Mouse (Mus musculus) testis, adult 2 months (tissue): ENCODE data around the gene Duox2. TPM values are rescaled to one million over a fixed set of nuclear protein-coding genes. Genes with fewer than 3 reads are reported as not detected.

Source experiments
- H3K27ac ChIP-seq: fragments of 200-500 bp; 2 replicates; pipeline ENCODE4 v1.5.1; 2012; ENCODE audit warnings: low read depth, low read length; ENCODE audit not compliant: control insufficient read depth, insufficient read depth
- H3K27me3 ChIP-seq: fragments of 200-500 bp; 2 replicates; pipeline ENCODE4 v1.6.1; 2012; ENCODE audit warnings: mild to moderate bottlenecking, low read length, moderate library complexity; ENCODE audit not compliant: control insufficient read depth, insufficient read depth
- H3K36me3 ChIP-seq: fragments of 200-500 bp; 2 replicates; pipeline ENCODE4 v1.6.1; 2012; ENCODE audit warnings: mild to moderate bottlenecking, low read length; ENCODE audit not compliant: control insufficient read depth, insufficient read depth
- H3K4me1 ChIP-seq: fragments of 200-500 bp; 2 replicates; pipeline ENCODE4 v1.6.1; 2012; ENCODE audit warnings: low read length; ENCODE audit not compliant: control insufficient read depth, insufficient read depth
- H3K4me3 ChIP-seq: fragments of 200-500 bp; 2 replicates; pipeline ENCODE4 v1.5.1; 2012; ENCODE audit warnings: low read depth, mild to moderate bottlenecking, low read length, moderate library complexity, mixed read lengths; ENCODE audit not compliant: control insufficient read depth
- CTCF ChIP-seq: fragments of 200-500 bp; IDR thresholded peaks from 2 replicates; pipeline ENCODE4 v1.5.1; 2012; ENCODE audit warnings: low read depth, mild to moderate bottlenecking, inconsistent platforms, low read length, moderate library complexity; ENCODE audit not compliant: control insufficient read depth, insufficient read depth, insufficient replicate concordance
- POLR2A ChIP-seq: fragments of 200-500 bp; IDR thresholded peaks from 2 replicates; pipeline ENCODE4 v1.6.1; 2012; ENCODE audit warnings: low read depth, mild to moderate bottlenecking, inconsistent platforms, low read length, moderate library complexity; ENCODE audit not compliant: control insufficient read depth
- polyA plus RNA-seq: library from polyadenylated mRNA; depleted of rRNA; stranded (reverse); fragments of >200 nt; gene quantifications from 2 replicates; pipeline ENCODE4 v1.2.3, GENCODE M21; 2012

The Duox2 gene
- polyA plus RNA-seq, 1 experiment: 0.11 TPM

DNA sequence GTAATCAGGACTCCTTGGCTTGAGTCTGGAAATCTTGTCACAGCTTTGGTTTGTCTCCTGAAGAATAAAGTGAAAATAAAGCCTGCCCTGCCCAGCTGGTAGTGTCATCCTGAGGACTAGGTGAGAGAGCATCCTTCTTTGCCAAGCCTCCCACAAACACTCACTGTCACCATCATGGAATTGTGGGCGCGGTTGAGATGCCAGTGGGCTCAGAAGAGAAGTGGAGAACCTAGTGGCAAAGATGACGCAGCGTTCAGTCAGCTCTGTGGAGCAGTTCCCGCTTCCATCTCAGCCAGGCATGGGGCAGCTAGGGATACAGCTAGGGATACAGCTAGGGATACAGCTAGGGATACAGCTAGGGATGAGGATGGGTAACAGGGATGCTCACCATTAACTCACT lies 42.3 kb downstream of the Duox2 start:
- Histone ChIP-seq H3K27ac (no peak overlapping the region), H3K4me3 (no peak overlapping the region), H3K36me3 (peaks cover 3% of the 10 kb centered on the region; the same call in 1 of the 2 replicates), H3K4me1 (no peaks in the 10 kb centered on the region), H3K27me3 (no peaks in the 10 kb centered on the region)
- TF ChIP-seq POLR2A (no peak), CTCF (no peak)

DNA sequence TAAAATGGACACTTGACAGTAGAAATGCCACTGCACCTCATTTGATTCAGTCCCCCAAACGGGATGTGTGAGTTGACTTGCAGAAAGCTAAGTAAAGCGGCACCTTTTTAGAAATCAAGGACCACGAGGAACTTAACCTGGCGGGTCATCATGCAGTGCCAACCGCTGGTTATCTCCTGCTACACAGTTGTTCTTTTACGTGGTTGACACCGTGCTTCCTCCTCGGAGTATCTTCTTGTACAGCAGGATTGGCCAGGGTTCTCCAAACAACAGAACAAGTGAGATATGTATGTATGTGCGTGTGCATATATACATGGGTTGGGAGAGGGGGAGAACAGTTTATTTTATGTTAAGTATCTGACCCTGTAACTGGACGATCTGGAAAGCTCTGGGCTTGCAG lies 50.5 kb downstream of the Duox2 start:
- Histone ChIP-seq H3K27ac (no peak overlapping the region), H3K27me3 (no peaks in the 10 kb centered on the region), H3K4me1 (no peaks in the 10 kb centered on the region), H3K36me3 (peaks cover 5% of the 10 kb centered on the region), H3K4me3 (no peak overlapping the region)
- no peak for TF ChIP-seq CTCF
- no peak for TF ChIP-seq POLR2A

DNA sequence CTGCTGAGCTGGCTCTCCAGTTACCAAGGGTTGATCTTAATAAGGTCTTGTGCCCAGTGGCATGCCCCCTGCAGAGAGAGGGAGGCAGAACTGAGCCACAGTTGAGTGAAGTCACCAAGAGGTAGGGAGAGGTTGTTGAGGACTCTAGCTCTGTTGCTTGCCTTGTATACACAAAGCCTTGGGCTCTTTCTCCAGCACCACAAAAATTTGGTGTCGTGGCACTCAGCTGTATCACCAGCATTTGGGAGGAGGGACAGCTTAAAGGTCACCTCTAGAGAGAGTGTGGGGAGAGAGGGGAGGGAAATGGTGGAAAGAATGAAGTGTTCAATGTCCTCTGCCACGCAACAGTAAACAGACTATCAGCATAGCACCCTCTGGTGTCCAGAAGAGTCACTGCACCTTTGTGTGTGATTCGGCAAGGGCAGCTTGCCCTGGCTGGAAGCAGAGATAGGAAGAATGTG lies 54.5 kb downstream of the Duox2 start:
- TF ChIP-seq POLR2A (no peak), CTCF (peak; percentile 79; the same call in 1 of the 2 replicates)
- peaks cover 2% of the 10 kb centered on the region for H3K36me3 ChIP-seq
- H3K4me1 ChIP-seq: no peaks in the 10 kb centered on the region
- no peak overlapping the region for H3K4me3 ChIP-seq
- H3K27me3 ChIP-seq: no peaks in the 10 kb centered on the region
- no peak overlapping the region for H3K27ac ChIP-seq

- H3K36me3 ChIP-seq: no peaks in the 10 kb centered on the region; the same call in 1 of the 2 replicates
- no peaks in the 10 kb centered on the region for H3K27me3 ChIP-seq
- H3K27ac ChIP-seq: no peak overlapping the region
- no peak overlapping the region for H3K4me3 ChIP-seq
- no peaks in the 10 kb centered on the region for H3K4me1 ChIP-seq
- TF ChIP-seq POLR2A (no peak), CTCF (no peak)
Observed at GRCm38 (mm10) chr2:122241935-122242334, 56.3 kb downstream of the Duox2 start.

- Histone ChIP-seq H3K4me3 (no peak overlapping the region), H3K27ac (no peak overlapping the region)
- no peak for TF ChIP-seq POLR2A
- TF ChIP-seq CTCF: no peak
Observed at GRCm38 (mm10) chr2:122241226-122241625, 57.0 kb downstream of the Duox2 start.

GRCm38 (mm10) chr2:122240735-122241134 lies 57.5 kb downstream of the Duox2 start:
- Histone ChIP-seq H3K4me3 (no peak overlapping the region), H3K4me1 (peaks cover 2% of the 10 kb centered on the region; the same call in 1 of the 2 replicates), H3K27ac (no peak overlapping the region), H3K36me3 (no peaks in the 10 kb centered on the region; the same call in 1 of the 2 replicates), H3K27me3 (no peaks in the 10 kb centered on the region)
- TF ChIP-seq CTCF (no peak), POLR2A (no peak)

More at GRCm38 (mm10) chr2:122241226-122241625, 57.0 kb downstream of the Duox2 start:
- H3K4me1 ChIP-seq: no peaks in the 10 kb centered on the region
- no peaks in the 10 kb centered on the region for H3K27me3 ChIP-seq
- no peaks in the 10 kb centered on the region; the same call in 1 of the 2 replicates for H3K36me3 ChIP-seq

- peaks cover 14% of the 10 kb centered on the region for H3K4me1 ChIP-seq
- TF ChIP-seq CTCF (no peak), POLR2A (no peak)
- peaks cover 1% of the 10 kb centered on the region; the same call in 1 of the 2 replicates for H3K36me3 ChIP-seq
- H3K27me3 ChIP-seq: no peaks in the 10 kb centered on the region
- H3K4me3 ChIP-seq: no peak overlapping the region
- no peak overlapping the region for H3K27ac ChIP-seq
Observed at GRCm38 (mm10) chr2:122237891-122238470, 60.3 kb downstream of the Duox2 start.
